Mouse (Mus musculus) ES-E14 (cell line): Measurements from ENCODE around the gene Zfp983.

Experiments
- CHD2 ChIP-seq: IDR thresholded peaks from 2 replicates; pipeline ENCODE4 v1.6.1; 2014; ENCODE audit warnings: mild to moderate bottlenecking, low read depth, low read length, inconsistent platforms
- HCFC1 ChIP-seq: IDR thresholded peaks from 2 replicates; pipeline ENCODE4 v1.6.1; 2012; ENCODE audit warnings: low read length, inconsistent platforms, borderline replicate concordance; ENCODE audit not compliant: insufficient read depth
- MAFK ChIP-seq: IDR thresholded peaks from 2 replicates; pipeline ENCODE4 v1.6.1; 2014; ENCODE audit warnings: mild to moderate bottlenecking, low read depth, low read length, inconsistent platforms; ENCODE audit not compliant: insufficient read depth
- ZC3H11A ChIP-seq: IDR thresholded peaks from 2 replicates; pipeline ENCODE4 v1.6.1; 2012; ENCODE audit warnings: low read depth, mild to moderate bottlenecking, inconsistent platforms, low read length, borderline replicate concordance
- ZNF384 ChIP-seq: IDR thresholded peaks from 2 replicates; pipeline ENCODE4 v1.6.1; 2012; ENCODE audit warnings: low read depth, low read length, inconsistent platforms

DNA sequence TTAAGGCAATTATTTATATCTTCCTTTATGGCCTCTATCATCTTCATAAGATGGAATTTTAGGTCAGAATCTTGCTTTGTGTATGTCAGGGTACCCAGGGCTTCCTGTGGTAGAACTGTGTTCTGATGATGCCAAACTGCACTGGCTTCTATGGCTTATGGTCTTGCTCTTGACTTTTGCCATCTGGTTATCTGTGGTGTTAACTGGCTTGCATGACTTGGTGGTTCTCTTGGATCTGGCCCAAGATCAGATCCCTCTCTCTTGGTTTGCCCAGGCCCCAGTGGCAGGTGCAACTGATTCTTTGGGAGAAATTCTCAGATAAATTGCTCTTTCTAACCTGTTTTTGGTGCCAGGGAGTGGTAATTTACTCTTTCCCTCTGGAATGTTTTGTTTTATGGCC lies 45.6 kb downstream of the Zfp983 start:
- TF ChIP-seq MAFK (no peak), ZC3H11A (no peak), HCFC1 (no peak), ZNF384 (no peak), CHD2 (no peak)
